Mouse (Mus musculus) CD4-positive, CD25-positive, alpha-beta regulatory T cell (primary cell): ENCODE measurements around the gene Pate4. TPM values are rescaled to one million over a fixed set of nuclear protein-coding genes. Genes with fewer than 3 reads are reported as not detected.

Experiments used
- polyA plus RNA-seq: library from polyadenylated mRNA; unstranded; fragments of 100-300 nt; shearing (Covaris generic); gene quantifications from one replicate; pipeline ENCODE4 v1.2.1, GENCODE M21; 2017

Pate4 gene
- polyA plus RNA-seq, result not detected

DNA sequence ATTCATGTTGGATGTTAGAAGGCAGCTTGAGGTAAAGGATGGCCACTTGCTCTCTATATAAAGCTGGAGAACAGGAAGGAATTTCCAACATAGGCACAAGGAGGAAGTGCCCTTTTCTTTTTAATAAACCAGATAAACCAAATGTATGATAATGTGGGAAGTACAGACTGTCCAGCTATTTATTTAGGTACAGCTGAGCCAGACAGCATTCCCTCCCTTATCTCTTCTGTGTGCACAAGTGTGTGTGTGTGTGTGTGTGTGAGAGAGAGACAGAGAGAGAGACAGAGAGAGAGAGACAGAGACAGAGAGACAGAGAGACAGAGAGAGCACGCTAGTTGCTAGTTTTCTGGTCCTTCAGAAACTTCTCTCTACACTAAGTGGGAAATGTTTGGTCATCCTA is at the start of gene Pate4:
Pate4 (minus strand) TSS at position 101 of the 400 bp plus-strand sequence.

DNA sequence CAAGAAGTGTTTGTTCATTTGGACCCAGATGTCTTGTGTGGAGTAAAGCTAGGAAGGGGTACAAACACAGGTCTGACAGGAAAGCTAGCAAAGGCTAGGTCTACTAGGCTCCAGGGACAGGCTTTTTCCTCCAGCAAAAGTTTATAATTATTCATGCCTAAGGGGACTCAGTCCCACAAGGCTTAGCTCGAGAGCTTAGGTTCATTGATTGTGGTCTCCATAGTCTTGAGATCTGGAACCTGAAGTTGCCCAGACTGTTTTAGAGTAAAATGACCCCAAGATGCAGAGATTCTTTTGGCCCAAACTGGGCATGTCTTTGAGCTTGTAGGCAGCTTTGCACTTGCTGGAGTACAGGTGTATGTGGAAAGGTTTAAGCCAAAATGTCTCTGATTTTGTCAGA is 36.4 kb upstream of the Pate4 start, which contains the start of gene Pate3:
Pate3 (minus strand) TSS at position 101 of the 400 bp plus-strand sequence.

DNA sequence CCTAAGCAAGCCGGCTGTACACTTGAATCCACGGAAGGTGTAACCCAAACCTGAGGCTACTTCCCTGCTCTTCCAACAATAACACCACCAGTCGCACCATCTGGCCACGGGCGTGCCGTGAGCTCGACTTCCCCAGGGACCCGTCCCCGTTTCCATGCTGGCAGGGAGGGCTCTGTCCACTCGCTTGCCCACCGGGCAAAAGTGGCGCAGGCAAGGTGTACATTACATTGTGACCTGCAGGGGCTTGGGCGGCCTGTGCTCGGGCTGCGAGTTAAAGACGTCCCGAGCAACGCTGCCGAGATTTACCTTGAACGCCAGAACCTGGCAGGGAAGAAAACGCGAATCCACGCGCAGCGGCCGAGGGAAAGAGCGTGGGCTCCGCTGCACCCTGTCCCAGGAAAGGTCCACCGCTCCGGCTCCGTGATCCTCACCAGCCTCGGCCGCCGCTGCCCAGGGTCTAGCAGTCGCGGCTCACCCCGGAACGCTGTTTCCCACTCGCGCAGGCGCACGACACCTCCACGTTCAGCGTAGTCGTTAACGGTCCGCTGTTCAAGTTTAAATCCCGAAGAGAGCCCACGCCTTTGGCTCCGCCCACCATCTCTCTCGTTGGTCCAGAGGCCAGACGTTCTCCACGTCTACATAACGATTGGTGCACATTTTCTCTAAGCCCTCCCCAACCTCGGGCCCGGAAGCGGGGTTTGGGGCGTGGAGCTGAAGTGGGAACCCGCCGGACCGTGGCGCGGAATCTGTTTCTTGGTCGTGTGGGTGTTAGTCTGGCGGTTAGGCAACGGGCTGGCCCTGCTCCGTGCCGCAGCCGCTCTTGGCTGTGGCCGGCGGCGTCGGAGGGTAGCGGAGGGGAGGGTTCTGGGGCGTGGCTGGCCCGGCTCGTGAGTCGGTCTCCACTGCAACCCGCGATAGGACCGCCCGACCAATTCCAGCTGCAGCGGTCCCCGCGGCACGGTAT is 41.9 kb downstream of the Pate4 start, which contains the start of the genes Pate2 and Hyls1:
Pate2 (plus strand) TSS at position 714 of the 964 bp plus-strand sequence.
Hyls1 (minus strand) TSS at position 828 of the 964 bp plus-strand sequence.

DNA sequence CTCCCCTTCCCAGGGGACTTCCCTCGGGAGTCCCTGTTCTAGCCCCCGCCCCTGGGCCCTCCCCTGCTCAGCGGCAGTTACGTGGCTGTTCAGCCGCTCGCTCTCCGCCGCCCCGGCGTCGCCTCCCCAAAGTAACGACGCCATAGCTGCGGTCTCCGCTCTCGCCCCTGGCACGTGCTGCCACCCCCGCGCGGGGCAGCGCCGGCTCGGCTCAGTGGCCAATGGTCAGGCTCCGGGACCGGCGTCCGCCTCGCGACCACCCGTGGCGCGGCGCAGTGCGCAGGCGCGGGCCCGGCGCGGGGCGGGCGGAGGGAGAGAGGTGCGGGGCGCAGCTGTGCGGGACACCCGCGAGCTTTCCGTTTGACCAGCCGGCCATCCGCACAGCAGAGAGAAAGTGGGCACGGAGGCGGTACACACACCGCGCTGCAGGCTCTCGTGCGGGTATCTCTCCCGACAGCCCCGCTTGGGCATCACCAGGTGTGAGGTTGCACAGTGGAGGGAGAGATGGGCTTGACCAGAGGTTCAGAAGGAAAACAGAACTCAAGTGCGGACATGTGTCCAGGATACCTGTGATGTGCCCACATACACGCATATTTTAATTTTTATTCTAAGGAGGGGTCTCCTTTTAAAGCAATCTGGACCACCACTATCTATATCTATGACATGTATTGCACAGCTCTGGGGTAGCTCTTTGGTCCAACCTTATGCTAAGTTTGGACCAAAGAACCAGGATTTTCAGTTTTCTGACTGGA is 53.3 kb downstream of the Pate4 start, which contains the start of the genes Ddx25 and Pus3:
Ddx25 (minus strand) TSS at position 272 of the 752 bp plus-strand sequence.
Pus3 (plus strand) TSS at position 339 of the 752 bp plus-strand sequence.

Other genes starting within 250 kb of the Pate4 start
- gene Cdon, start 190.8 kb downstream of the Pate4 start, polyA plus RNA-seq, result 5.9 TPM
- gene Gm1113, start 93.7 kb downstream of the Pate4 start, polyA plus RNA-seq, result not detected
- 0.04 TPM for gene Ddx25, start 53.4 kb downstream of the Pate4 start, polyA plus RNA-seq
- gene Pus3, start 53.3 kb downstream of the Pate4 start, polyA plus RNA-seq, result 34.9 TPM
- 0.31 TPM for gene Pate2, start 41.7 kb downstream of the Pate4 start, polyA plus RNA-seq
- gene Hyls1, start 41.5 kb downstream of the Pate4 start, polyA plus RNA-seq, result 6.3 TPM
- gene Pate3, start 36.3 kb upstream of the Pate4 start, polyA plus RNA-seq, result not detected
- not detected for gene Pate1, start 75.4 kb upstream of the Pate4 start, polyA plus RNA-seq
- gene Gm17677, start 129.1 kb upstream of the Pate4 start, polyA plus RNA-seq, result not detected
- gene Gm17727, start 166.2 kb upstream of the Pate4 start, polyA plus RNA-seq, result not detected
- gene Gm27235, start 178.2 kb upstream of the Pate4 start, polyA plus RNA-seq, result not detected
- gene D730048I06Rik, start 178.2 kb upstream of the Pate4 start, polyA plus RNA-seq, result not detected
- not detected for gene 9230110F15Rik, start 232.2 kb upstream of the Pate4 start, polyA plus RNA-seq